Mouse (Mus musculus) kidney, adult 2 months (tissue): ENCODE measurements around the gene Mlh1.

Source experiments
- CTCF ChIP-seq: fragments of 200-500 bp; conservative IDR thresholded peaks from 2 replicates; pipeline ENCODE4 v1.5.1; 2011; ENCODE audit warnings: low read depth, mild to moderate bottlenecking, control low read depth, low read length, moderate library complexity, mixed read lengths; ENCODE audit not compliant: insufficient read depth, insufficient read length
- POLR2A ChIP-seq: fragments of 200-500 bp; IDR thresholded peaks from one replicate; pipeline ENCODE4 v1.6.1; 2011; ENCODE audit warnings: low read depth, low read length, control low read depth

GRCm38 (mm10) chr9:111313299-111313698 lies 41.7 kb upstream of the Mlh1 start:
- TF ChIP-seq POLR2A (no peak), CTCF (no peak)
